In genomic region chr2:64098618-64099320, GRCm38 (mm10) we compare ENCODE assay signal across 8 mouse cellular contexts. TPM values are rescaled to one million over a fixed set of nuclear protein-coding genes. Genes with fewer than 3 reads are reported as not detected.
A peak's percentile ranks its signal among the peaks of the same experiment; 100 is the strongest.
DNase-seq lines count a peak whose midpoint lies in the region; ATAC-seq lines count a peak whose summit lies in the region.

No protein-coding gene starts in this region.

- H3K27ac ChIP-seq in heart, embryonic 12.5 days (ENCODE audit: poor library complexity, severe bottlenecking) = peak overlapping the region; percentile 97
- peak overlapping the region; percentile 100 for H3K27ac ChIP-seq in midbrain, embryonic 12.5 days (replicated peaks)

- peak overlapping the region; percentile 89 for H3K4me3 ChIP-seq in megakaryocyte, embryonic 14.5 days (replicated peaks)
- H3K4me3 ChIP-seq in heart, embryonic 12.5 days = peak overlapping the region; percentile 94
- peak overlapping the region; percentile 82 for H3K4me3 ChIP-seq in midbrain, embryonic 12.5 days

- H3K4me2 ChIP-seq in heart, embryonic 12.5 days = peak overlapping the region; percentile 82
- H3K4me2 ChIP-seq in midbrain, embryonic 12.5 days (replicated peaks) = peak overlapping the region; percentile 72

- peaks cover 10% of the 10 kb centered on the region for H3K4me1 ChIP-seq in megakaryocyte, embryonic 14.5 days
- H3K4me1 ChIP-seq in heart, embryonic 12.5 days (replicated peaks) = peaks cover 5% of the 10 kb centered on the region; the same call in 1 of the 2 replicates
- H3K4me1 ChIP-seq in midbrain, embryonic 12.5 days = peaks cover 18% of the 10 kb centered on the region

- peaks cover 31% of the 10 kb centered on the region for H3K27me3 ChIP-seq in megakaryocyte, embryonic 14.5 days (replicated peaks)
- no peaks in the 10 kb centered on the region for H3K27me3 ChIP-seq in heart, embryonic 12.5 days (replicated peaks)
- H3K27me3 ChIP-seq in midbrain, embryonic 12.5 days = no peaks in the 10 kb centered on the region

- peak overlapping the region; percentile 96 for H3K9ac ChIP-seq in heart, embryonic 12.5 days
- H3K9ac ChIP-seq in midbrain, embryonic 12.5 days (replicated peaks) = peak overlapping the region; percentile 96

- H3K9me3 ChIP-seq in megakaryocyte, embryonic 14.5 days = peaks cover 5% of the 10 kb centered on the region; the same call in 1 of the 2 replicates
- H3K9me3 ChIP-seq in heart, embryonic 12.5 days (replicated peaks) = no peaks in the 10 kb centered on the region
- H3K9me3 ChIP-seq in midbrain, embryonic 12.5 days = no peaks in the 10 kb centered on the region

- peak; percentile 21 to 40 for DNase-seq in cerebellum, postnatal 4 days (ENCODE audit: low spot score in 2 of 2)
- DNase-seq in kidney, postnatal 25 days = peak; percentile 21 to 52
- DNase-seq in T-cell, adult 2 months (ENCODE audit: low spot score) = no peak
- no peak for DNase-seq in adipocyte (ENCODE audit: low spot score)

- ATAC-seq in megakaryocyte, adult 5-6 weeks (ENCODE audit: poor library complexity, severe bottlenecking) = no peak
- peak; percentile 80 for ATAC-seq in heart, embryonic 12.5 days (ENCODE audit: insufficient number of reproducible peaks, low FRiP score)
- ATAC-seq in midbrain, embryonic 12.5 days (ENCODE audit: low FRiP score, low read depth) = peak; percentile 85

- 5% methylated on average over 21 of the region's 21 CpGs for WGBS in heart, embryonic 12.5 days
- under 1% methylated on average over 21 of the region's 21 CpGs for WGBS in midbrain, embryonic 12.5 days

- H3K36me3 ChIP-seq in megakaryocyte, embryonic 14.5 days (replicated peaks; ENCODE audit: low read length) = no peaks in the 10 kb centered on the region
- no peaks in the 10 kb centered on the region for H3K36me3 ChIP-seq in heart, embryonic 12.5 days
- no peaks in the 10 kb centered on the region for H3K36me3 ChIP-seq in midbrain, embryonic 12.5 days

RNA-seq across cellular contexts. Expression of gene Fign, which starts 0.9 kb away (rescaled TPM):
- not detected in 2 replicates for polyA plus RNA-seq in megakaryocyte, embryonic 14.5 days (2012; ENCODE audit: insufficient read depth, low replicate concordance)
- total RNA-seq in megakaryocyte, adult 5-6 weeks (2015) = 0.05 TPM in 1 of 2 replicates, not detected in the other
- not detected in 2 replicates for total RNA-seq in megakaryocyte, adult 5-6 weeks (2017)
- polyA plus RNA-seq in heart, embryonic 12.5 days (2016; fragmentation: Nextera tagmentation; extraction: Ambion mirVana) = 13.4 and 13.6 TPM in 2 replicates
- polyA plus RNA-seq in midbrain, embryonic 12.5 days (2016; fragmentation: Nextera tagmentation; extraction: Ambion mirVana) = 17.0 and 19.6 TPM in 2 replicates

Comparison
In these comparisons a context has a peak if more than half of its experiments do, and no peak if none do; other contexts are left out.
1. DNase-seq: peak in cerebellum, postnatal 4 days (2 of 2) and kidney, postnatal 25 days (2 of 2); none in T-cell, adult 2 months (single experiment) and adipocyte (single experiment).
2. RNA of gene Fign, which starts 0.9 kb away (polyA plus RNA-seq): 17.0 to 19.6 TPM in midbrain, embryonic 12.5 days and 13.4 to 13.6 TPM in heart, embryonic 12.5 days; not detected in megakaryocyte, embryonic 14.5 days; every median in the first group is over 10 times any median in the second.
3. Peak in every context shown above with its lines, with median percentiles within 50 percentile points of each other: H3K4me3 ChIP-seq.